Mouse (Mus musculus) cerebellum, postnatal 36 days (tissue): ENCODE measurements around the gene Tepsin.
A peak's percentile ranks its signal among the peaks of the same experiment; 100 is the strongest.

ENCODE experiments used
- DNase-seq, 2 experiments: peaks; one replicate each; pipeline ENCODE4 v3.0.0; 2021 to 2022; ENCODE audit warnings: mixed read lengths in 2 of 2

The Tepsin gene

GRCm38 (mm10) chr11:120063326-120063725 lies 35.2 kb downstream of the Tepsin start:
- DNase-seq: no peak

GRCm38 (mm10) chr11:120060634-120061033 lies 37.9 kb downstream of the Tepsin start:
- no peak for DNase-seq

- peak; percentile 51 to 53 for DNase-seq
Measured at GRCm38 (mm10) chr11:120055953-120056732, 42.4 kb downstream of the Tepsin start.

GRCm38 (mm10) chr11:120053846-120054245 lies 44.7 kb downstream of the Tepsin start:
- DNase-seq: no peak

- DNase-seq: no peak
Measured at GRCm38 (mm10) chr11:120052274-120052673, 46.3 kb downstream of the Tepsin start.

- peak; percentile 41 to 56 for DNase-seq
Measured at GRCm38 (mm10) chr11:120051124-120051811, 47.3 kb downstream of the Tepsin start.

- DNase-seq: no peak
Measured at GRCm38 (mm10) chr11:120049067-120049466, 49.5 kb downstream of the Tepsin start.

GRCm38 (mm10) chr11:120048252-120048556 lies 50.3 kb downstream of the Tepsin start:
- DNase-seq: peak; percentile 64 to 80

GRCm38 (mm10) chr11:120047531-120048251 lies 50.8 kb downstream of the Tepsin start:
- DNase-seq: peak in 1 of 2 experiments; percentile 54

- peak; percentile 62 to 63 for DNase-seq
Measured at GRCm38 (mm10) chr11:120046553-120047191, 51.9 kb downstream of the Tepsin start, which contains the start of gene Aatk. Gene Aatk (minus strand): TSS chr11:120047167.

- peak; percentile 64 to 67 for DNase-seq
Measured at GRCm38 (mm10) chr11:120045839-120046552, 52.5 kb downstream of the Tepsin start.

GRCm38 (mm10) chr11:120045341-120045740 lies 53.2 kb downstream of the Tepsin start:
- DNase-seq: peak in 1 of 2 experiments; percentile 36

- no peak for DNase-seq
Measured at GRCm38 (mm10) chr11:120042141-120042838, 56.2 kb downstream of the Tepsin start.

GRCm38 (mm10) chr11:120041191-120042123 lies 57.1 kb downstream of the Tepsin start:
- peak; percentile 68 to 75 for DNase-seq
